Mouse (Mus musculus): Measurements from ENCODE around the gene Ldb3.

- TF ChIP-seq CTCF (IDR thresholded peaks at IDR 0.05; ENCODE audit: borderline replicate concordance, extremely low read depth, insufficient read depth, insufficient read length) (no peak), POLR2A (IDR thresholded peaks at IDR 0.05; ENCODE audit: borderline replicate concordance, extremely low read depth, insufficient read depth, insufficient read length, poor library complexity, severe bottlenecking) (no peak)
Measured at GRCm38 (mm10) chr14:34492688-34493087, 95.8 kb downstream of the Ldb3 start.

All from brain, embryonic 14.5 days (tissue).